Comparison of ENCODE assay signal across 16 mouse cellular contexts in genomic region chr13:111791596-111791995, GRCm38 (mm10).
"Had no signal": no experiment of that assay in that cellular context is flagged by ENCODE, and none has a peak within 500 bp of the region (broad histone marks: within the 10 kb centered on the region; RNA-seq: fewer than 3 reads in every experiment).

No protein-coding gene starts in this region.

- H3K36me3 ChIP-seq: hindbrain, embryonic 15.5 days; limb, embryonic 13.5 days; midbrain, embryonic 10.5 days; neural tube, embryonic 15.5 days had no signal

- H3K4me2 ChIP-seq: hindbrain, embryonic 15.5 days; limb, embryonic 13.5 days; liver, embryonic 15.5 days; neural tube, embryonic 15.5 days had no signal

- H3K27me3 ChIP-seq: hindbrain, embryonic 15.5 days; limb, embryonic 13.5 days; liver, embryonic 15.5 days; neural tube, embryonic 15.5 days had no signal

- H3K27ac ChIP-seq: hindbrain, embryonic 15.5 days; limb, embryonic 13.5 days; liver, embryonic 15.5 days; midbrain, embryonic 10.5 days; neural tube, embryonic 15.5 days had no signal

- H3K9me3 ChIP-seq: hindbrain, embryonic 15.5 days; limb, embryonic 13.5 days; liver, embryonic 15.5 days; midbrain, embryonic 10.5 days; neural tube, embryonic 15.5 days had no signal

- H3K9ac ChIP-seq: hindbrain, embryonic 15.5 days; limb, embryonic 13.5 days; liver, embryonic 15.5 days; neural tube, embryonic 15.5 days had no signal

- H3K4me3 ChIP-seq: hindbrain, embryonic 15.5 days; limb, embryonic 13.5 days; liver, embryonic 15.5 days; midbrain, embryonic 10.5 days; myocyte; neural tube, embryonic 15.5 days had no signal

- DNase-seq: kidney, adult 8-10 months; kidney, postnatal 10 days; kidney, postnatal 4 days; left cerebral cortex, postnatal 4 days; lung, postnatal 36 days; midbrain, embryonic 14.5 days; right cerebral cortex, postnatal 25 days; thymus, adult 2 months; thymus, postnatal 25 days had no signal

- ATAC-seq: inflammation-experienced regulatory T-cells, adult 6 months had no signal
